Mouse (Mus musculus): ENCODE results near the gene Gm11541.
"Not testable (repeated sequence)": the region's sequence is repeated elsewhere in the genome, so short reads cannot be mapped to it uniquely, and the experiment has no call there.

Gene Gm11541

GRCm38 (mm10) chr11:94697703-94698464, 6.4 kb downstream of the Gm11541 start:
- in situ Hi-C loops (cut with MboI; ENCODE audit: low sequenced_read_pairs) = no loop called here

DNA sequence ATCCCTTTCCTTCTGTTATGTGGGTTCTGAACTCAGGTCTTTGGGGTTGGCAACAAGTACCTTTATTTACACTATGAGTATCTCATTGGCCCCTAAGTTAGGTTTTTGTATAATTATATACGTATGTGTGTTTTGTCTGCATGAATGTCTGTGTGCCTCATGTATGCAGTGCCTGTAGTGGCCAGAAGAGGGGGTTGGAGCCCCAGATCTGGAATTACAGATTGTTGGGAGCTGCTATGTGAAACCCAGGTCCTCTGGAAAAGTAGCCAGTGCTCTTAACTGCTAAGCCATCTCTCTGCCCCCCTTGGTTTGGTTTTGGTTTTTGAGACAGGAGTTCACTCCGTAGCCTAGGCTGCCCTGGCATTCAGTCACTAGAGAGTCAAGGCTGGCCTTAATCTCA, 7.2 kb downstream of the Gm11541 start:
- in situ Hi-C loops (cut with MboI; ENCODE audit: low sequenced_read_pairs) = no loop called here

DNA sequence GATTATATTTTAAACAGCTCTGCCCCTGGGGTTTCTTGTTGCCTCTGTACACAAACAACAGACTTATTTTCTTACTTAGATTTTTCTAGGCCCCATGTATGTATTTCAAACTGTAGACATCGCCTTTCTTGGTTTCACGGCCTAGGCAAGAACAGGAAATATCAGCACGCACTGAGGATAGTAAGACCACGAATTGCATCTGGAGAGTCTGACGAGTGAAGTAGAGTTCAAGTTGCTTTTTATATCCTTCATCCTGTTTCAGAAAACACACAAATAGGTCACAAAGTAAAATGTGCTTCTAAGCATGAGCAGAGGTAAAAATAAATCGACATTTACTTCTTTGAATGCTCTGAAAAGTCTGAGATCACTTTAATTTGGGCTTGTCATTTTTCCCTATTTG, 8.8 kb downstream of the Gm11541 start:
- in situ Hi-C loops (cut with MboI; ENCODE audit: low sequenced_read_pairs) = no loop called here

DNA sequence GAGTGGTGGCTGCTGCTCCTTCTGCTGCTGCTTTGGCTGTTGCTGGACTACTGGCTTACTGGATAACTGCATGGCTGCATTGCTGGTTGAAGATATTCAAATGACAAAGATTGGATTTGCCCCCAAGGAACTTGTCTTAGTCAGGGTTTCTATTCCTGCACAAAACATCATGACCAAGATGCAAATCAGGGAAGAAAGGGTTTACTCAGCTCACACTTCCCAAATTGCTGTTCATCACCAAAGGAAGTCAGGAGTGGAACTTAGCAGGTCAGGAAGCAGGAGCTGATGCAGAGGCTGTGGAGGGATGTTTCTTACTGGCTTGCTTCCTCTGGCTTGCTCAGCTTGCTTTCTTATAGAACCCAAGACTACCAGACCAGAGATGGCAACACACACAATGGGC, 11.8 kb downstream of the Gm11541 start:
- in situ Hi-C loops (cut with MboI; ENCODE audit: low sequenced_read_pairs) = not testable (repeated sequence)

DNA sequence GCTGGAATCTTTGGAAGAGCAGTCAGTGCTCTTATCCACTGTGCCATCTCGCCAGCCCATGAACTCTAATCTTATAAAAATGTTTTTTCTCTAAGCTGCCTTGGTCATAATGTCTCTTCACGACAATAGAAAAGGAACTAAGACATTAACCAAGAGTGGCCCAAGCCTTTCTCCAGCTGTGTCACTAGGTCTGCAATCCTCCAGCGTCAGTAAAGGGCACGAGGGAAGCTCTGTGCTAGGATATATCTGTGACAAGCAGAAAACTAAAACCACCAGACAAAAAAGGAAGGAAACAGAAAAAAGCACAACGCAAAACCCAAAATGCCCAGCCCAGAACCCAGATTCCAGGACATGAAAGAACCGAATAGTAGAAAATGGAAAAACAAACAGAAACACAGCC, 17.1 kb downstream of the Gm11541 start:
- in situ Hi-C loops (cut with MboI; ENCODE audit: low sequenced_read_pairs) = no loop called here

GRCm38 (mm10) chr11:94682427-94682826, 21.9 kb downstream of the Gm11541 start:
- in situ Hi-C loops (cut with MboI; ENCODE audit: low sequenced_read_pairs) = no loop called here

- in situ Hi-C loops (cut with MboI; ENCODE audit: low sequenced_read_pairs) = no loop called here
Observed at GRCm38 (mm10) chr11:94681640-94682039, 22.7 kb downstream of the Gm11541 start.

- in situ Hi-C loops (cut with MboI; ENCODE audit: low sequenced_read_pairs) = no loop called here
Observed at GRCm38 (mm10) chr11:94680639-94681038, 23.7 kb downstream of the Gm11541 start.

DNA sequence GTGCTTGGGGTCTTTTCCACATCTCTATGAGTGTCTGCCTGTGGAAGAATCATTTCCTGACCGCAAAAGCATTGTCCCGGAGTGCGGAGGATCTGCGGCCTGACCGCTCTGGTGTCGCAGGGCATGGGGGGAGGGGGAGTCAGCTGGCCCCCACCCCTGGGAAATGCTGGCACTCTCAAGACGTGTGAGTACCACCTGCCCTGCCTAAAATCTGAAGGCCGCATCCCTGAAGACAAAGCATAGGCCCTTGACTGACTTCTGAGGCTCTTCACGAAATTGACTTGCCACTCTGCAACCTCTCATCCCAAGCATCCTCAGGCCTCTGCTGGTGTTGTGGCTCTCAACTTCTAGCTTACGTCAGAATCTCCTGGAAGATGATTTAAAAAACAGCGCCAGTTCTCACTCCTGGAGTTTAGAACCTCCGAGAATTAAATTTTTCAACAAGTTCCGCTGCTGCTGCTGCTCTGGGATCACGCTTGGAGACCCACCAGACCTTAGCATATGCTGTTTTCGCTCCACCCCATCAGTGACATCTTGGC, 26.6 kb downstream of the Gm11541 start:
- in situ Hi-C loops (cut with MboI; ENCODE audit: low sequenced_read_pairs) = no loop called here

DNA sequence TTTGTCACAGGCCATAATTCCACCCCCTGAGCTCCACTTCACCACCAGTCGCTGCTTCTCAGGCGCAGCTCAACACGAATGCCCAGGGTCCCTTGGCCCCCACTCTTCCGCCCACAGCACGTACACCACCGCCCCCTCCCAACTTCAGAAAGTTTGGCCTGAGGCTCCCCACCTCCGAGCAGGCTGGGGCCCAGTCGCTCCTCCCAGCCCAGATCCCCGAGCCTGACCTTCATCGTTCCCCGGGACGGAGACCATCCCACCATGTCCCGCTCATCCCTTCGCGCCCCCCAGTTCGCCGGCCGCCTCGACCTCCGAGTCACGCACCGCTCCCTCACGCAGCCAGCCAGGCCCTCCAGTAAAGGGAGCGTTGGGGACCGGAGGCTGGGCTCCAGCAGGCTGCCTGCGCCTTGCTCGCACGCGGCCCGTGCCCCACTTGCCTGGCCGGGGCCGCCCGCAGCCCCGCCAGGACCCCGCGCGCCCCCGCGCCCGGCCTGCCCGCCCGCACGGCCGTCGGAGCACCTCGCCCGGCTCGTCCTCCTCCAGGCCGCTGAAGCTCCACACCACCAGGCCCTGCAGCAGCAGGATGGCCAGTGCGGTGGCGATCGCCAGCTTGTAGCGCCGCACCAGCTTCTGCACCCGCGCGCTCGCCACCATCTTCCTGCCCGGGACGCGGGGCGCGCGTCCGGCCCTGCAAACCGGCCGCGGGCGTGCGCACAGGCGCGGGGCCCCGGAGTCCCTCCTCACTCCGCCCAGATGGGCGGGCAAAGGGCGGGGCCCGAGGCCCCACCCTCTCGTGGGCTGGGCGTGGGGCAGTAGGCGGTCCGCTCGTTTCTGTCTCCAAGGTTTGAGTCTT, 27.3 kb downstream of the Gm11541 start, which contains the start of gene Xylt2:
TSS of gene Xylt2 (minus strand) at position 762 of the 853 bp plus-strand sequence.
- in situ Hi-C loops (cut with MboI; ENCODE audit: low sequenced_read_pairs) = no loop called here

DNA sequence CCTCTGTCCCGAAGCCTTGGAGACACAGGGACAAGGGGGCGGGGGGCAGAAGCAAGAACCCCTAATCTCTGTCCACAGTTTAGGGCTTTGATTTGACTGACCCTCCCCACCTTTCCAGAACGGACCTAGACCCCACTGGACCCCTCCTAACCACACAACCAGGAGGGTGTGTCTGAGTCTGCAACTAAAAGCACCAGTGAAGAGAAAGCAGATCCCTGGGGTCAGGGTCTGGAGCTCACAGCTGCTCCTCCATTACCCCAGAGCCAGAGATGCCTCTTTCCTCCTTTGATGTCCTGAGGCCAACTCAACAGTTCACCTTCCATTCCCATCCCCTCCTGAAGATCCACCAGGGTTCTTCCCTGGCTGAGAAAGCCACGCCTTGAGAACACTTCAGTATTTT, 28.0 kb downstream of the Gm11541 start:
- in situ Hi-C loops (cut with MboI; ENCODE audit: low sequenced_read_pairs) = no loop called here

DNA sequence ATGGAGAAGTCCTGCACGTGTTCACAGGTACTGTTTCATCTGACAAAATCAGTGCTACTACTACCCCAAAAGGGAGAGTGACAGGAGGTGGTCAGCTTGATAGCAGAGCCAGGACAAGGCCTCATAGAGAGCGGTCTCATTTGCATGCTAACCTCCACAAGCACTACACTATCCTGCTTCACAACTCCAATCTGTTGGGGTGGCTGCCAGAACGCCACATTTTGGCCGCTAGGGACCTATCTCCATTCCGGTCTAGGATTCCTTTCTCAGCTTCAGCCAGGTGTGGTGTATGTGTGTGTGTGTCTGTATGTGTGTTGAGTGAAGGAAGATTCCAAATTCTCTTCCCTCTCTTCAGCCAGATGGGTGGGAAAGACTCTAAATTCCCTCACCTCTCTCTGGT, 28.9 kb downstream of the Gm11541 start:
- in situ Hi-C loops (cut with MboI; ENCODE audit: low sequenced_read_pairs) = no loop called here

- in situ Hi-C loops (cut with MboI; ENCODE audit: low sequenced_read_pairs) = no loop called here
Observed at GRCm38 (mm10) chr11:94674984-94675383, 29.3 kb downstream of the Gm11541 start.

GRCm38 (mm10) chr11:94665281-94665680, 39.0 kb downstream of the Gm11541 start:
- in situ Hi-C loops (cut with MboI; ENCODE audit: low sequenced_read_pairs) = no loop called here

GRCm38 (mm10) chr11:94661344-94661743, 43.0 kb downstream of the Gm11541 start:
- in situ Hi-C loops (cut with MboI; ENCODE audit: low sequenced_read_pairs) = no loop called here

DNA sequence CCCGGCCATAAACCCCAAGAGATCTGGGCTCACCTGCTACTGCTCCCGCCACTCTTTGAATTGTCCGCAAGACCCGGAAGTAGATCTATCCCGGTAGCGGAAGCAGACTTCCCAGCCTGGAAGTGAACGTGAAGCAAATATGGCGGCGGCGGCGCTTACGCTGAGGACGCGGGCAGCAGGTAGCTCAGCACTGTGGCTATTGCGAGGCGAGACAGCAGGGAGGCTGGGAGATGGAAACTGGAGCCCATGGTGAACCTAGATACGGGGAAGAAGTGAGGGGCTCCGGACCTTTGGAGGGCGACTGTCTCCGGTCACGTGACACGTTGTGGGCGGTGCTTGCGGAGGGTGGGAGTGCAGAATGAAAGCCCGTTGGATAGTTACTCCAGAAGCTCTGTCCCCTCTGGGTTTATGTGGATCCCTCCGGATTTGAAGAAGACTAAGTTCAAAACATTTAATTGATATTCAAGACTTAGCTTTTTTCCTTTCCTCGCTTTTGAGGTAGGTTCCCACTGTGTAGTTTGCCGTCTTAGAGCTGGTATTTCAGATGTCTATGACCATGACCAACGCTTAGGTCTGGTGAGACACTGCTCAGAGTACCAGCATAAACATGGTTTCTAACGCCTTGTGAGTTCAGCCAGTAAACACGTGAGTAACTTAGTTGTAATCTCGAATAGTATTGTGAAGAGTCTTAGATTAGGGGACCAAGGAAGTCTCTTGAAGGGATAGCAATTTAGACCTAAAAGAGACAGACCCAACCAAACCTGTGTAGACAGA, 50.4 kb downstream of the Gm11541 start, which contains the start of the genes Mrpl27 and Eme1:
TSS of gene Mrpl27 (plus strand) at position 105 of the 774 bp plus-strand sequence.
TSS of gene Eme1 (minus strand) at position 302 of the 774 bp plus-strand sequence.
- in situ Hi-C loops (cut with MboI; ENCODE audit: low sequenced_read_pairs) = no loop called here

DNA sequence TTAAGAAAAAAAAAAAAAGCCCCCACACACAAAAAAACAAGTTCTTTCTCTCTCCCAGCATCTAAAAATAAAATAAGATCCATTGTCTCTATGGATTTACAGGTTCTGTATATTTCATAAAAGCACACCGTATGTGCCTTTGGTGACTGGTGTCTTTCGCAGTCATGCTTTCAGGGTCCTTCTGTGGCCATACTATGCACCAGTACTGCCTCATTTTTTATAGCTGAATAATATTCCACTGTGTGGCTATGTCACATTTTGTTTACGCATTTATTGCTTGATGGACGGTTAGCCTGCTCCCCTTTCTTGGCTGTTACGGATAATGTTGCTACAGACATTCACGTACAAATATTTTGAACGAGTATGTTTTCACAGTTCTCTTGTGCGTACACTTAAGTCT, 51.3 kb downstream of the Gm11541 start:
- in situ Hi-C loops (cut with MboI; ENCODE audit: low sequenced_read_pairs) = no loop called here

- in situ Hi-C loops (cut with MboI; ENCODE audit: low sequenced_read_pairs) = not testable (repeated sequence)
Observed at GRCm38 (mm10) chr11:94651241-94651640, 53.1 kb downstream of the Gm11541 start.

- in situ Hi-C loops (cut with MboI; ENCODE audit: low sequenced_read_pairs) = no loop called here
Observed at GRCm38 (mm10) chr11:94646457-94646856, 57.8 kb downstream of the Gm11541 start.

Data from CH12F3 (cell line).